Mouse (Mus musculus) liver, embryonic 14.5 days (tissue): Measurements from ENCODE around the gene Acaa1b. TPM values are rescaled to one million over a fixed set of nuclear protein-coding genes. Genes with fewer than 3 reads are reported as not detected.

Experiments
- ATAC-seq: fragments of 200-750 bp; cut with Nextera tagmentation; 2 replicates; pipeline ENCODE4 v1.8.0; 2017; ENCODE audit warnings: moderate number of reproducible peaks, mild to moderate bottlenecking, moderate library complexity; ENCODE audit not compliant: insufficient read depth
- DNase-seq, 3 experiments: peaks; one replicate each; pipeline ENCODE4 v3.0.0-alpha.2; 2012 to 2013; ENCODE audit warnings: low read depth in 3 of 3, low spot score in 3 of 3
- H3K27ac ChIP-seq: fragments of 300-500 bp; sonication (generic); 2 replicates; pipeline ENCODE4 v1.5.1; 2014; ENCODE audit warnings: moderate library complexity, mild to moderate bottlenecking, control low read depth, inconsistent platforms
- H3K27me3 ChIP-seq: fragments of 300-500 bp; sonication (generic); 2 replicates; pipeline ENCODE4 v1.6.1; 2014; ENCODE audit warnings: mild to moderate bottlenecking, low read length, moderate library complexity; ENCODE audit not compliant: control insufficient read depth, insufficient read depth
- H3K36me3 ChIP-seq: fragments of 300-500 bp; sonication (generic); replicated peaks from 2 replicates; pipeline ENCODE4 v1.6.1; 2014; ENCODE audit warnings: low read depth; ENCODE audit not compliant: control insufficient read depth, insufficient read depth
- H3K4me1 ChIP-seq, 2 experiments: fragments of 200-500 bp in 1 of 2; fragments of 300-500 bp in 1 of 2; sonication (generic) in 1 of 2; replicated peaks; 2 replicates each; pipeline ENCODE4 v1.6.1; 2012 to 2014; ENCODE audit warnings: antibody characterized with exemption in 1 of 2, inconsistent platforms in 1 of 2, low read length in 1 of 2; ENCODE audit not compliant: control insufficient read depth in 2 of 2, insufficient read depth in 2 of 2
- H3K4me2 ChIP-seq: fragments of 300-500 bp; sonication (generic); 2 replicates; pipeline ENCODE4 v1.6.1; 2014; ENCODE audit warnings: low read depth, mild to moderate bottlenecking, control low read depth, moderate library complexity
- H3K4me3 ChIP-seq, 2 experiments: fragments of 200-500 bp in 1 of 2; fragments of 300-500 bp in 1 of 2; sonication (generic) in 1 of 2; 2 replicates each; pipeline ENCODE4 v1.5.1; 2012 to 2014; ENCODE audit warnings: low read depth in 2 of 2, low read length in 2 of 2, mild to moderate bottlenecking in 2 of 2, control low read depth in 1 of 2, inconsistent platforms in 1 of 2, moderate library complexity in 1 of 2; ENCODE audit not compliant: insufficient read depth in 1 of 2
- H3K9ac ChIP-seq: fragments of 300-500 bp; sonication (generic); replicated peaks from 2 replicates; pipeline ENCODE4 v1.6.1; 2014; ENCODE audit warnings: mild to moderate bottlenecking, control low read depth, moderate library complexity
- H3K9me3 ChIP-seq: fragments of 300-500 bp; sonication (generic); 2 replicates; pipeline ENCODE4 v1.6.1; 2016; ENCODE audit warnings: low read length, mixed read lengths; ENCODE audit not compliant: control insufficient read depth
- CTCF ChIP-seq: IDR thresholded peaks from 2 replicates; pipeline ENCODE4 v1.5.1; 2016; ENCODE audit warnings: antibody characterized with exemption, low read depth, control low read depth
- EP300 ChIP-seq: IDR thresholded peaks from 2 replicates; pipeline ENCODE4 v1.6.1; 2016; ENCODE audit warnings: antibody characterized with exemption, low read depth
- WGBS: fragments of 180-500 bp; shearing (Covaris S2); extraction: QIAGEN DNeasy Blood & Tissue Kit; methylation state at CpG from one replicate; pipeline ENCODE4 v1.1.7; 2014; ENCODE audit not compliant: insufficient replicate concordance; 5-methylcytosine and 5-hydroxymethylcytosine counted together
- polyA plus RNA-seq, 2 experiments: library from polyadenylated mRNA; depleted of rRNA in 1 of 2; stranded (reverse) in 1 of 2; unstranded in 1 of 2; fragments of >200 nt; fragmentation: Nextera tagmentation in 1 of 2; extraction: Ambion mirVana in 1 of 2; gene quantifications; 2 replicates each; pipeline versions ENCODE4 v1.2.1 to v1.2.3; 2012 to 2014

The Acaa1b gene
- polyA plus RNA-seq, 2 experiments, result 4.2 to 7.0 TPM

- H3K36me3 ChIP-seq, result no peaks in the 10 kb centered on the region
- peaks cover 7% of the 10 kb centered on the region for H3K27me3 ChIP-seq
- H3K4me1 ChIP-seq, result 0 out of 4 replicates have a peak, but pooled peaks cover 0 to 3% of the 10 kb centered on the region in 2 experiments
- WGBS, result 50% methylated on average over 8 of the region's 8 CpGs
- TF ChIP-seq EP300 (no peak), CTCF (no peak)
- no peak overlapping the region for H3K4me3 ChIP-seq
- H3K27ac ChIP-seq, result no peak overlapping the region
- no peak overlapping the region for H3K4me2 ChIP-seq
- no peak for ATAC-seq
- DNase-seq, result no peak
- no peaks in the 10 kb centered on the region for H3K9me3 ChIP-seq
- H3K9ac ChIP-seq, result no peak overlapping the region
These were observed 1.5 kb downstream of the Acaa1b start for GRCm38 (mm10) chr9:119155416-119155815.

GRCm38 (mm10) chr9:119151751-119152150 is 5.1 kb downstream of the Acaa1b start:
- no peak for ATAC-seq
- Histone ChIP-seq H3K4me3 (no peak overlapping the region), H3K9me3 (no peaks in the 10 kb centered on the region), H3K4me1 (no peaks in the 10 kb centered on the region), H3K27me3 (peaks cover 7% of the 10 kb centered on the region), H3K4me2 (no peak overlapping the region), H3K27ac (no peak overlapping the region), H3K36me3 (no peaks in the 10 kb centered on the region), H3K9ac (no peak overlapping the region)
- TF ChIP-seq CTCF (no peak), EP300 (no peak)
- no peak for DNase-seq
- 61% methylated on average over 2 of the region's 2 CpGs for WGBS

GRCm38 (mm10) chr9:119149601-119150000 is 7.3 kb downstream of the Acaa1b start:
- 15% methylated on average over 5 of the region's 5 CpGs for WGBS
- Histone ChIP-seq H3K4me1 (no peaks in the 10 kb centered on the region), H3K27ac (no peak overlapping the region), H3K36me3 (no peaks in the 10 kb centered on the region), H3K4me3 (no peak overlapping the region), H3K9me3 (no peaks in the 10 kb centered on the region), H3K4me2 (no peak overlapping the region), H3K27me3 (no peaks in the 10 kb centered on the region), H3K9ac (no peak overlapping the region)
- DNase-seq (no peak), ATAC-seq (no peak)
- TF ChIP-seq EP300 (no peak), CTCF (no peak)

GRCm38 (mm10) chr9:119146098-119146770 is 10.7 kb downstream of the Acaa1b start:
- TF ChIP-seq CTCF, result no peak
- no peak for TF ChIP-seq EP300
- WGBS, result 58% methylated on average over 13 of the region's 13 CpGs
- Histone ChIP-seq H3K4me3 (no peak overlapping the region), H3K36me3 (no peaks in the 10 kb centered on the region), H3K9ac (no peak overlapping the region), H3K27ac (no peak overlapping the region), H3K4me1 (no peaks in the 10 kb centered on the region), H3K4me2 (no peak overlapping the region), H3K27me3 (no peaks in the 10 kb centered on the region), H3K9me3 (no peaks in the 10 kb centered on the region)
- ATAC-seq (no peak), DNase-seq (no peak)

- H3K9me3 ChIP-seq, result no peaks in the 10 kb centered on the region
- H3K27me3 ChIP-seq, result no peaks in the 10 kb centered on the region
- no peak for ATAC-seq
- 61% methylated on average over 6 of the region's 6 CpGs for WGBS
- H3K4me2 ChIP-seq, result no peak overlapping the region
- TF ChIP-seq CTCF, result no peak
- TF ChIP-seq EP300, result no peak
- no peak overlapping the region for H3K27ac ChIP-seq
- no peak for DNase-seq
- H3K4me3 ChIP-seq, result no peak overlapping the region
- H3K4me1 ChIP-seq, result no peaks in the 10 kb centered on the region
- H3K36me3 ChIP-seq, result no peaks in the 10 kb centered on the region
- no peak overlapping the region for H3K9ac ChIP-seq
These were observed 11.3 kb downstream of the Acaa1b start for GRCm38 (mm10) chr9:119145638-119146037.
